Mouse (Mus musculus): ENCODE results near the gene Ppfibp1.

The Ppfibp1 gene

GRCm38 (mm10) chr6:146997006-146997405, 108.7 kb downstream of the Ppfibp1 start:
- DNase-seq (ENCODE audit: low read depth): no peak

DNA sequence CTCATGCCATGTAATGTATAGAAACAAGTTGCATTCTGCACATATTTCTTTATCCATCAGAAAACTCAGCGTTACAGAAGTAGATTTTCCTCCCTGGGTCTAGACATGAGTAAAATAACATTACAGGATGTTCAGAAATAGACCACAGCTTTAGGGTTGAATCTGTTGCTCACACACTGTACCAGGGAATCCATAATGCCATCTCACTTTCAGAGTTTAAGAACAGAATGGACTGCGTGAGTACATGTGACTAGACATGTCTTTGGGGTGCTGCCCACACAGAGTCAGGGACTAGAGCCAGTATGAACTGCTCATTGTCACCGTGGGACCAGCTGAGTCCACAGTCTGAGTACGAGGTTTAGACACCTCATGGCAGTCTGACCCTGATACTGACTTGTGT, 110.4 kb downstream of the Ppfibp1 start:
- no peak for DNase-seq (ENCODE audit: low read depth)

GRCm38 (mm10) chr6:146999302-146999701, 111.0 kb downstream of the Ppfibp1 start:
- no peak for DNase-seq (ENCODE audit: low read depth)

- no peak for DNase-seq (ENCODE audit: low read depth)
Measured at GRCm38 (mm10) chr6:146999755-147000154, 111.5 kb downstream of the Ppfibp1 start.

DNA sequence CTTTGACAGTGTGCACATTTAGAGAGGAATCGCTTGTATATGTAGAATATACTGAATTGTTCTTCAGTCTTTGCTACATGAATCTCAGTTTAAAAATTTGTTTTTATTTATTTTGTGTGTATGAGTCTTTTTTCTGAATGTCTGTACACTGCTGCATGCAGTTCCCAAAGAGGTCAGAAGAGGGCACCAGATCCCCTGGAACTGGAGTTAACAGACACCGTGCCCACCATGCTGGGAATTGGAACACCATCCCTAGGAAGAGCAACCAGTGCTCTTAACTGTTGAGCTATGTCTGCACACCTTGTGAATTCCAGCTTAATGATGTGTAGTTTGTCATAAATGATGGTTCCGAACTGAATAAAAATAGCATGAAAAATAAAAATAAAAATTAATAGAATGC, 119.9 kb downstream of the Ppfibp1 start:
- no peak for DNase-seq (ENCODE audit: low read depth)

- no peak for DNase-seq (ENCODE audit: low read depth)
Measured at GRCm38 (mm10) chr6:147010358-147010757, 122.1 kb downstream of the Ppfibp1 start.

DNA sequence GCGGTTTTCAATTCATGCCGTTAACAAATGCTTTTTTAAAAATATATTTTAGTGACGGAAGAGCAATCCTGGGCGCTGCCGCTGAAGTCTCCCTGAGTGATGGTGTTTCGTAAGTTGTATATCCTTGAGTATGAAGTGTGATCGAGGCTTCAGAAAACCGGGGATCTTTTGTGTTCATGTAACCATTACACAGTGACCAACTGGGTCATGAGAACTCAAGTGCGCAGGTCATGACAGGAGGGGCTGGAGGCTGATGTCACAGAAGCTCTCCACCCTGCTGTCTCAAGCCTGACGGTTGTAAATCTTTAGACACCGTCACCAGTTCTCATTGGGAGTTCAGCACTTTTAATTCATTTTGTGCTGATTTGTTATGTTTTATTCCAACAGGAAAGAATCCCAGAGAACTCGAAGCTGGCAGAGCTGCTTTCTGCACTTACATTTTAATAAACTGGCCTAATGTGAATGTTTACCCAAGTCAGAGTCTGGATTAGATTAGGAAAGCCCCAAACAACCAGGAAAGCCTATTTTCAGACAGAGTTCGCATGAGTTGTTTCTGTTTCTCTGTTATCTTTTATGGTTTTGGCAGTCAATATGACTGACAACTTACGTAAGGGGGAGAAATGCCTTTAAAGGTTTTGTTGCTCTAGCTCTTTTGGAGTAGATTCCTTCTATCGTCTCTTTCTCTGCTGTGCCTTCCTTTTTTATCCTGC, 122.7 kb downstream of the Ppfibp1 start:
- peak; percentile 62 for DNase-seq (ENCODE audit: low read depth)

DNA sequence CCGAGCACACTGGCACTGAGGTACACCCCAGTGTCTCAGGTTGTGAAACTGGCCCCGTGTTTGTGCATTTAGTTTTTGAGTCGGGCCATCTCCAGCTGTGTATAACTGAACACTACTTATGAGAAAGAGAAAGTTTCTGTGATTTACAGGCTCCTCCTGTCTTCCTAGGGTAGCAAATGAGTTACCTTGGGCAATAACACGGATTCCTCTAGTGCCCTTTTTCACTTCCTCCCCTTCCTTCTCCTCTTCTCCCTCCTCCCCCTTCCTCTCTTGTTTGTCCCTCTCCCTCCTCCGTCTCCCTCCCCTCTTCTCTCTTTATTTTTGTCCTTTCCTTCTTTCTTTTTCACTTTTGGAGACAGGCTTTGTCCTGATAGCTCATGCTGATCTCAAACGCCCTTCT, 123.3 kb downstream of the Ppfibp1 start:
- no peak for DNase-seq (ENCODE audit: low read depth)

GRCm38 (mm10) chr6:147011977-147012376, 123.7 kb downstream of the Ppfibp1 start:
- no peak for DNase-seq (ENCODE audit: low read depth)

DNA sequence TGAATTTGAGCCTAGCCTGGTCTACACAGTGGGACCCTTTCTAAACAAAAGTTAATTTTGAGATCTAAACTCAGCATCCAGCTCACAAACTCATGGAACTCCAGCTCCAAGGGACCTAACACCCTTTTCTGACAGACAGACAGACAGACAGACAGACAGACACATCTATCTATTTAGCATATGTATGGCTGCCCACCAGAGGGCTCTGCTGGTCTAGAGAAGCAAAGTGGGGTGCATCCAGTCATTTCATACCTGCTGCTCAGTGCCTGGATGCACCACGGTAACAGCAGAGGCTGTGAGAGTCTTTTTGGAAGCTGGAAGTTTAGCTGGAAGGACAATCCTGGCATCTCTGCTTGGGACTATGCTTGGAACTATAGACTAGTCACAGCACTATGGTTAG, 125.3 kb downstream of the Ppfibp1 start:
- DNase-seq (ENCODE audit: low read depth): no peak

GRCm38 (mm10) chr6:147017906-147018305, 129.6 kb downstream of the Ppfibp1 start:
- no peak for DNase-seq (ENCODE audit: low read depth)

GRCm38 (mm10) chr6:147018364-147018763, 130.1 kb downstream of the Ppfibp1 start:
- DNase-seq (ENCODE audit: low read depth): no peak

DNA sequence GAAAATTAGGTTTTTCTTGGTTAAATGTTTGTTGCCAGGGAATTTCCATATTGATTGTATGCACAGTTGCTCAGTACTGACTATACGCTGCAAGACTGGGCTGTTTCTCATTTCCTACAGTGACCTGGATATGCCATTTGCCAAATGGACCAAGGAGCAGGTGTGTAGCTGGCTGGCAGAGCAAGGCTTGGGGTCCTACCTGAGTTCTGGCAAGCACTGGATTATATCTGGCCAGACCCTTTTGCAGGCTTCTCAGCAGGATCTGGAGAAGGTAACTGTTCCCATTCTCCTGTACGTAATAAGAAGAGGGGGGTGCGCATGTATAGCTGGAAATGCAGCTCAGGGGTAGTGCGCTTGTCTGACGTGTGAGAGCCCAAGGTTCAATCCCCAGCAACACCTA, 132.9 kb downstream of the Ppfibp1 start:
- DNase-seq (ENCODE audit: low read depth): no peak

GRCm38 (mm10) chr6:147022375-147023132, 134.3 kb downstream of the Ppfibp1 start:
- DNase-seq (ENCODE audit: low read depth): no peak

- no peak for DNase-seq (ENCODE audit: low read depth)
Measured at GRCm38 (mm10) chr6:147023133-147023395, 134.8 kb downstream of the Ppfibp1 start.

- DNase-seq (ENCODE audit: low read depth): no peak
Measured at GRCm38 (mm10) chr6:147023568-147023967, 135.3 kb downstream of the Ppfibp1 start.

- no peak for DNase-seq (ENCODE audit: low read depth)
Measured at GRCm38 (mm10) chr6:147024761-147025160, 136.5 kb downstream of the Ppfibp1 start.

DNA sequence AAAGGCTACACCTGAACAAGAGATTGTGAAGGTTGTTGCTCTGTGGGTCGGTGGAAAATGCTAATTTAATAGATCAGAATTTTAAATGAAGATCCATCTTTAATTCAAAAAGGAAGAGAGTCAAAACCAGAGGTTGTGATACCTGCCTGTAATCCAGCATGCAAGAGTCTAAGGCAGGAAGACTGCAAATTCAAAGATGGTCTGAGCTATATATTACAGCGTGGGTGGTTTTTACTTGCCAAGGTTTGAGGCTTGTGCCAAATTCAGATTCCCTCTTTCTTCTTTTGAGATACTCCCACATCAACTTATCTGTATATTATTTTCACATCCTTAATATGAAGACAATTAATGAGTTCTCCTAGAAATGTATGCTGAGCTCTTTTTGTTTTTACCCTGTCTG, 140.1 kb downstream of the Ppfibp1 start:
- no peak for DNase-seq (ENCODE audit: low read depth)

DNA sequence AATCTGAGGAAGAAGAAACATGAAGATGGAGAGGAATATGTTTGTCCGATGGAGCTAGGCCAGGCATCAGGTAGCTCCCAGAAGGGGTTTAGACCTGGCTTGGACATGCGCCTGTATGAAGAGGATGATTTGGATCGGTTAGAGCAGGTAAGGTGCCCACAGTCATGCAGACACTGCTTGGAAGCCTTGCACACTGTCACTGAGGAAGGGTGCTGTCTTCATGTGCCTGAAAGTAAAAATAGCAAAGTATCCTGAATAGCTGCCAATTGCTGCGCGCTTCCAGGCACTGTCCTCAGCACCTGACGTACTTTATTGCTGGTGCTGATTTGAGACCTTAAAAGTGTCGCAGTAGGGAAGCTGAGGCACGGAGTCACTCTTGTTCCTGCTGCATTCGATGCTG, 141.3 kb downstream of the Ppfibp1 start:
- no peak for DNase-seq (ENCODE audit: low read depth)

GRCm38 (mm10) chr6:147030096-147030885, 142.0 kb downstream of the Ppfibp1 start:
- no peak for DNase-seq (ENCODE audit: low read depth)

- no peak for DNase-seq (ENCODE audit: low read depth)
Measured at GRCm38 (mm10) chr6:147032303-147032925, 144.1 kb downstream of the Ppfibp1 start, which contains the start of gene Rep15. Gene Rep15 (plus strand): TSS chr6:147032584.
